Mouse (Mus musculus): ENCODE results near the gene Ipo9. TPM values are rescaled to one million over a fixed set of nuclear protein-coding genes. Genes with fewer than 3 reads are reported as not detected.

Gene Ipo9
- polyA plus RNA-seq, 1 experiment from 2014 or later, result 53.1 TPM

DNA sequence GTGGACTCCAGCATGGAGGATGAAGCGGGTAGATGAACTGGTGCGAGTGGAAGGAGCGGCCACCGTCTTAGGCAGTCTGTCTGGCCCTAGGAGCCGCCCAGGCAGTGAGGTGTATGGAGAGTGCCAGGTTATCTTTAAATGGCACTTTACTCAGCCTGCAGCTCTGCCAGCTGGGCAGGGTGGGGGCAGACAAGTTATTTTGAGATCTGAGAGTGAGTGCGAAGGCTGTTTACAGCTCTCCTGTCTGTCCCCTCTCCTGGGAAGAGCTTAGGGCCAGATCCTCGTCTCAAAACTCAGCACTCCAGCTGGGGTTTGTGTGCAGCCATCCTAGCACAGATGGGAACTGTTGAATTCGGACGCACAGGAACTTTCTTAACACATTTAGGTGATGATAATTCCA, 51.7 kb downstream of the Ipo9 start:
- H3K27ac ChIP-seq, result no peak overlapping the region
- TF ChIP-seq CTCF (IDR thresholded peaks at IDR 0.05; ENCODE audit: low read depth), result no peak
- H3K27me3 ChIP-seq (ENCODE audit: insufficient read depth, low read length), result no peaks in the 10 kb centered on the region
- 61% methylated on average over 9 of the region's 9 CpGs for WGBS
- no peak overlapping the region for H3K4me2 ChIP-seq (ENCODE audit: low read length)
- peaks cover 3% of the 10 kb centered on the region; the same call in 1 of the 2 replicates for H3K36me3 ChIP-seq (ENCODE audit: insufficient read depth, low read length)
- no peak for ATAC-seq (replicated peaks; ENCODE audit: low FRiP score, low read depth)
- H3K9ac ChIP-seq (ENCODE audit: low read depth, low read length), result no peak overlapping the region
- no peak overlapping the region for H3K4me3 ChIP-seq (replicated peaks; ENCODE audit: low read depth, low read length)
- no peaks in the 10 kb centered on the region for H3K4me1 ChIP-seq (replicated peaks; ENCODE audit: insufficient read depth, low read length)
- DNase-seq (ENCODE audit: low spot score), result no peak
- no peaks in the 10 kb centered on the region for H3K9me3 ChIP-seq (replicated peaks; ENCODE audit: low read length)

DNA sequence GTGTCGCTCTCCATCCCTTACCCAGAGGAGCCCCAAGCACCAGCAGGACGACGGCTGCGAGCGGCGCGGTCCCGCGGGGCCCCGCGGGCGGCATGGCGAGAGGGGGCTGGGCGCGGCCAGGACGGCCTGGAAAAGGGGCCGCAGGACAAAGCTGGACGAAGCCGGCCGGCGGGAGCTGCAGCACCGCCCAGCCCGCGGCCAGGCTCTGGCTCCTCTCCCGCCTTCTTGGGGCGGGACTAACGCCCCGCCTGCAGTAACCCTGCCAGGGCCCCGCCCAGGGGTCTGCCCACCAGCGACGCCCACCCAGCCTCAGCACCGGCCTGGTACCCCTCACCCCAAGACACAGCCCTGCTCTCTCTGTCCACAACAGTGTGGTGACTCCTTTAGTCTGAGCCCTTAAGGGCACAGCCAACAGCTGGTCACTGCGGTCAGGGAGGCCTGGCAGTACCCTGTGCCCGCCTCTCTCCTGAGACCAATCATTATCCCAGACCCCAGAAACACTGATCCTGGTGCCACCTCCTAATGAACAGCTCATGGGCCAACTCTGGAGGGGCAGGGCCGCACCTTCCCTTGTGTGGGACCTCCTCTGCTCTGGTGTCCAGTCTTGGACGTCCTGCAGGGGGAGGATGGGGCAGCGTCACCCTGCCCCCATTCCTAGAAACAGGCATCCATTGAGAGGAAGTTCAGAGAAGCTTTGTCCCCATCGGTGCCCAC, 55.3 kb downstream of the Ipo9 start, which contains the start of gene Shisa4:
TSS of gene Shisa4 (minus strand) at position 370 of the 714 bp plus-strand sequence.
- TF ChIP-seq CTCF (IDR thresholded peaks at IDR 0.05; ENCODE audit: low read depth), result peak; percentile 38; the same call in 1 of the 2 replicates
- H3K36me3 ChIP-seq (ENCODE audit: insufficient read depth, low read length), result no peaks in the 10 kb centered on the region
- 2% methylated on average over 26 of the region's 38 CpGs for WGBS

DNA sequence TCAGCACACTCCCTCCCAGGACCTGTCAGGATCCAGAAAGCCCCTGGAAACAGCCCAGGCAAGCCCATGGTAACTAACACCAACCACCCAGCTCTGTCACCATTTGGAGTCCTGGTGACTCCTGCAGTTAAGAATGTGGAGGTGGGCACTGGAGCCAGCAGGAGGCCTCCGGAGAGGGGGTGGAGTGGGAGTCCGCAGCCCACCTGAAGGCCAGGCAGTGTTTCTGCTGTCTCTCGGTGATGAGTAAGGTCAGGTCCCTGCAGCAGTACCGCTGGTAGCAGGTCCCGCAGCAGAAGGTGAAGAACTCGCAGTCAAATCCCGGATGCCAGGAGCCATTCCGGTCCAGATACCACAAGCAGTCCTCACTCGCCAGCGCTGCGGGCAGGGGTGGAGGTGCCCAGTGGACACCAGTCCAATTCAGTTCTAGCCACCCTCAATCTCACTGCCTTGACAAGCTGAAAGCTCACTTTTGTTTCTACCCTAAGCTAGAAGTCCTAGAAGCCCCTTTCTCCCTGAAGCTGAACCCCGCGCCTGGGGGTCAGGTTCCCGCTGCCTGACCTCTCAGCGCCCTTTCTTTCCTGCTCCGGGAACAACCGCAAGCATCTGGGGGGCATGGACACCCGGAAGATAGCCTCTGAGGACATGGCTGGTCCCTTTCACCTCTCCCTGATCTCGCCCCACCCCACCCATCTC, 56.0 kb downstream of the Ipo9 start:
- peak; percentile 50 for DNase-seq (ENCODE audit: low spot score)
- no peak for ATAC-seq (replicated peaks; ENCODE audit: low FRiP score, low read depth)

More for the DNA sequence above, 55.3 kb downstream of the Ipo9 start, which contains the start of gene Shisa4:
- Histone ChIP-seq H3K27me3 (ENCODE audit: insufficient read depth, low read length) (no peaks in the 10 kb centered on the region), H3K4me3 (replicated peaks; ENCODE audit: low read depth, low read length) (peak within 1 kb of the TSS; percentile 61), H3K4me1 (replicated peaks; ENCODE audit: insufficient read depth, low read length) (no peaks in the 10 kb centered on the region), H3K4me2 (ENCODE audit: low read length) (peak within 1 kb of the TSS; percentile 97), H3K9ac (ENCODE audit: low read depth, low read length) (peak within 1 kb of the TSS; percentile 77), H3K27ac (peak within 1 kb of the TSS; percentile 85), H3K9me3 (replicated peaks; ENCODE audit: low read length) (no peaks in the 10 kb centered on the region)
- peak; percentile 88 for DNase-seq (ENCODE audit: low spot score)
- peak; percentile 90 for ATAC-seq (replicated peaks; ENCODE audit: low FRiP score, low read depth)

DNA sequence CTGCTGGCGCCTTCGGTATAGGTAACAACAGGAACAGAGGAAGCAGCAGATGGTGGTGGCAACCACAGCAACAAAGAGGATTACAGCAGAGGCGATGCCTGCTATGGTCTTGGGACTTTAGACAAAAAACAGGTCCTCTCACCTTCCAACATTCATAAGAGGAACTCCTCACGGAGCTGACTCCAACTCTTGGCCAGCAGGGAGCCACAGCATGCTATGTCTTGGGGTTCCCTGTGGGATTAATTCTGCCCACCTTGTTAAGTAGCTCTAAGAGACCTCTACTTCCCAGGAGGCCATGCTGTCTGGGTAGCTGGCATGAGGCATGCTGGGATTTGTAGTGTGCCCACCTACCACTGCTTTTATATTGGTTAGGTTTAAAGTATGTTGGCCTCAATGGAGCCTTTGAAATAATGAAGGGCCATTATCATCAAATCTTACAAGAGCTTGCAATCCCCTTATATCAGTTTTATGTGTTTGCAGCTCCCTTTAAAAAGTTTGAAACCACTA, 57.1 kb downstream of the Ipo9 start:
- Histone ChIP-seq H3K9ac (ENCODE audit: low read depth, low read length) (no peak overlapping the region), H3K4me3 (replicated peaks; ENCODE audit: low read depth, low read length) (no peak overlapping the region), H3K4me2 (ENCODE audit: low read length) (no peak overlapping the region), H3K27ac (no peak overlapping the region), H3K9me3 (replicated peaks; ENCODE audit: low read length) (no peaks in the 10 kb centered on the region), H3K36me3 (ENCODE audit: insufficient read depth, low read length) (no peaks in the 10 kb centered on the region), H3K4me1 (replicated peaks; ENCODE audit: insufficient read depth, low read length) (0 out of 2 replicates have a peak, but pooled peaks cover 2% of the 10 kb centered on the region), H3K27me3 (ENCODE audit: insufficient read depth, low read length) (no peaks in the 10 kb centered on the region)
- DNase-seq (ENCODE audit: low spot score) (no peak), ATAC-seq (replicated peaks; ENCODE audit: low FRiP score, low read depth) (no peak)
- no peak for TF ChIP-seq CTCF (IDR thresholded peaks at IDR 0.05; ENCODE audit: low read depth)
- 83% methylated on average over 4 of the region's 4 CpGs for WGBS

More for the DNA sequence above, 56.0 kb downstream of the Ipo9 start:
- Histone ChIP-seq H3K9ac (ENCODE audit: low read depth, low read length) (peak overlapping the region; percentile 77), H3K27ac (peak overlapping the region; percentile 85), H3K4me2 (ENCODE audit: low read length) (peak overlapping the region; percentile 97), H3K9me3 (replicated peaks; ENCODE audit: low read length) (no peaks in the 10 kb centered on the region), H3K36me3 (ENCODE audit: insufficient read depth, low read length) (no peaks in the 10 kb centered on the region), H3K4me3 (replicated peaks; ENCODE audit: low read depth, low read length) (peak overlapping the region; percentile 61), H3K4me1 (replicated peaks; ENCODE audit: insufficient read depth, low read length) (no peaks in the 10 kb centered on the region), H3K27me3 (ENCODE audit: insufficient read depth, low read length) (no peaks in the 10 kb centered on the region)
- TF ChIP-seq CTCF (IDR thresholded peaks at IDR 0.05; ENCODE audit: low read depth), result no peak
- 2% methylated on average over 19 of the region's 19 CpGs for WGBS

DNA sequence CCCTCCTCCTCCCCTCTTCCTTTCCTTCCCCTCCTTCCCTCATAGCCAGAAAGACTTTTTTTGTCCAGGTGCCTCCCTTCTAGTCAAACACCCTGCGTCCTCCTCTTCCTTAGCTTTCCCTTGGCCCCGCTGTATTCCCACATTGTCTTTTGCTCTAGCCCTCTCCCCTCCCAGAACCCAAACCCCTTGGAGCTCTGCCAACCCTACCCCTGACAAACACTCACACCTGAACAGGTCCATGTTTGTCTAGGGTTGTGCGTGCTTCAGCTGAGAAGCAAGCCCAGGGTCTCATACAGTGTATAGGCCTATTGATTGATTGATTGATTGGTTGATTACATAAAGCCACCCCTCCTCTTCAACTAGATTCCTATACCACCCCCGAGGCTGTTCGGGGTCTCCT, 60.9 kb downstream of the Ipo9 start:
- H3K27ac ChIP-seq, result no peak overlapping the region
- DNase-seq (ENCODE audit: low spot score) (no peak), ATAC-seq (replicated peaks; ENCODE audit: low FRiP score, low read depth) (no peak)
- 0 out of 2 replicates have a peak, but pooled peaks cover 2% of the 10 kb centered on the region for H3K4me1 ChIP-seq (replicated peaks; ENCODE audit: insufficient read depth, low read length)
- H3K27me3 ChIP-seq (ENCODE audit: insufficient read depth, low read length), result no peaks in the 10 kb centered on the region
- H3K4me3 ChIP-seq (replicated peaks; ENCODE audit: low read depth, low read length), result no peak overlapping the region
- H3K9ac ChIP-seq (ENCODE audit: low read depth, low read length), result no peak overlapping the region
- no peaks in the 10 kb centered on the region for H3K36me3 ChIP-seq (ENCODE audit: insufficient read depth, low read length)
- no peaks in the 10 kb centered on the region for H3K9me3 ChIP-seq (replicated peaks; ENCODE audit: low read length)
- no peak overlapping the region for H3K4me2 ChIP-seq (ENCODE audit: low read length)
- TF ChIP-seq CTCF (IDR thresholded peaks at IDR 0.05; ENCODE audit: low read depth), result no peak
- 82% methylated on average over 5 of the region's 5 CpGs for WGBS

DNA sequence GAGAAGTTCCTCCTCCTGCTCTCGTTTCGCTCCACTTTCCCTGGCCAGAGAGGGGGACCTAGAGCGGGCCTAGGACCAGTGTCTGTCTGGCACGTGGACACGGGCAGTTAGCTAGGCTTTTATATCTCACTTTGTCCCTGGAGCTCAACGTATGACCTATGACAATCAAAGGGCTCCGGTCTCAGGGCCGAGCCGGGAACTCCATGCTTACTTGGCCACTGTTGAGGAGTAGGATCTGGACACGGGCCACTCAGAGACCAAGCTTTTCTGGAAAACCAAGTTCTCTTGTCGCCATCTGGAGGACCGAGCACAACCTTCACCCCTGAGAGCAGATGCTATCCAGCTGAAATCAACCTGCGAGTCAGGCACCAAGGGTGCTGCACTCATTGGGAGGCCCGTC, 61.3 kb downstream of the Ipo9 start:
- peak; percentile 71 for TF ChIP-seq CTCF (IDR thresholded peaks at IDR 0.05; ENCODE audit: low read depth)
- peak overlapping the region; percentile 46; the same call in 1 of the 2 replicates for H3K9ac ChIP-seq (ENCODE audit: low read depth, low read length)
- H3K4me1 ChIP-seq (replicated peaks; ENCODE audit: insufficient read depth, low read length), result 0 out of 2 replicates have a peak, but pooled peaks cover 2% of the 10 kb centered on the region
- H3K36me3 ChIP-seq (ENCODE audit: insufficient read depth, low read length), result no peaks in the 10 kb centered on the region
- 9% methylated on average over 14 of the region's 14 CpGs for WGBS
- 0 out of 2 replicates have a peak overlapping the region, but pooled peaks have one; percentile 36 for H3K27ac ChIP-seq
- ATAC-seq (replicated peaks; ENCODE audit: low FRiP score, low read depth), result peak; percentile 36
- H3K27me3 ChIP-seq (ENCODE audit: insufficient read depth, low read length), result no peaks in the 10 kb centered on the region
- peak overlapping the region; percentile 37 for H3K4me3 ChIP-seq (replicated peaks; ENCODE audit: low read depth, low read length)
- peak; percentile 87 for DNase-seq (ENCODE audit: low spot score)
- H3K4me2 ChIP-seq (ENCODE audit: low read length), result peak overlapping the region; percentile 77
- H3K9me3 ChIP-seq (replicated peaks; ENCODE audit: low read length), result no peaks in the 10 kb centered on the region

Data from kidney, postnatal 0 days (tissue).